Mouse (Mus musculus): Measurements from ENCODE around the gene Taf6l. TPM values are rescaled to one million over a fixed set of nuclear protein-coding genes. Genes with fewer than 3 reads are reported as not detected.

The Taf6l gene
- total RNA-seq (2021): 15.2 and 18.2 TPM in 2 replicates
- long read RNA-seq, experiment 1, transcript Taf6l-205 (12 exons, 2,065 nt): major isoform, 30 of 49 reads
- long read RNA-seq, experiment 1, partial matches to known transcripts: 13 of 49 reads
- long read RNA-seq, experiment 1, other reads (novel, unspliced or antisense): 4 of 49 reads
- long read RNA-seq, experiment 2, transcript Taf6l-205 (12 exons, 2,065 nt): major isoform, 15 of 20 reads
- long read RNA-seq, experiment 2, partial matches to known transcripts: 0 of 20 reads
- long read RNA-seq, experiment 2, other reads (novel, unspliced or antisense): 4 of 20 reads

DNA sequence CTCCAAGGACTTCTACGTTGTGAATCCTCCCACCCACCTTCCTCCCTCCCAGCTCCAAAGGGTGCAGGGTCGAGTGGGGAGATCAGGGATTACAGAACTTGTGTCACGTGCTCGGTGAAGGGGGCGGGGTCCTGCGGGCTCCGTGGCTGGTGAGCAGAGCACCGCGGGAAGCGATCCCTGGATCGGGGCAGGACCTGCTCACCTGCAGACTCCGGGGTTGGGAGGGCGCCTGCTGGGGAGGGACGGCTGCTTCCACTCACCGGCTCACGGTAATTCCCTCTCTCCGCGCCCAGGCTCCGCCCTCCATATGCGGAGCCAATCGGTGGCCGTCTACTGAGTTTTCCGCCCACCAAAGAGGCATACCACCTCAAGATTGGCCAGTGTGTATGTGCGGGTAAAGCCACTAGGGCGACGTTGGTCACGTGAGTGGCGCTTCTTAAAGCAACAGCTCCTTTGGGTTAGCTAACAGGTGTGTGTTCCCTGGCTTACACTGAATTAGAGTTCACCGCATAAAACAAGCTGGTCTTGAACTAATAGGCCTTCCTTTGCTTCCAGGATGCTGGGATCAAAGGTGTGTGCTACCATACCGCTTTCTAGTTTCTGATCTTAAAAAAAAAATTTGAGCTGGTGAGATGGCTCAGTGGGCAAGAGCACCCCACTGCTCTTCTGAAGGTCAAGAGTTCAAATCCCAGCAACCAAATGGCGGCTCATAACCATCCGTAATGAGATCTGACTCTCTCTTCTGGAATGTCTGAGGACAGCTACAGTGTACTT is at the start of gene Taf6l:
Taf6l (minus strand) TSS at position 410 of the 774 bp plus-strand sequence.
- DNase-seq: peak; percentile 94

DNA sequence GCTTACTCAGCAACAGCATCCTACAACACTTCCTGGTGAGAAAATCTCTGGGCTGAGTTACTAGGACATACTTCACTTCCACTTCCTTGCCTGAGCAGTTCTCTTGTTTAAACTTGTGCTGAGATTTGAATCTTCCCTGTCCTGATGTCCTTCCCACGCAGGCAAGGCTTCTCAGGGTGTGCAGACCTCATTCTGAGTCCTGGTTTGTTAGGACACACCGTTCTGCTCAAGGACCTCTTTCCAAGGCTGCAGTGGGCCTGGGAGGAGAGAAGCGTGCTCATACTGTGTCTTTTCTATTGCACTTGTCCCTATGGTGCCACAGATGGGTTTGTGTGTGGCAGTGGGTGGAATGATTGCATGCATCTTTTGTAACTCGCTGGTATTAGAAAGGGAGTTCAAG is 46.8 kb upstream of the Taf6l start:
- no peak for DNase-seq

DNA sequence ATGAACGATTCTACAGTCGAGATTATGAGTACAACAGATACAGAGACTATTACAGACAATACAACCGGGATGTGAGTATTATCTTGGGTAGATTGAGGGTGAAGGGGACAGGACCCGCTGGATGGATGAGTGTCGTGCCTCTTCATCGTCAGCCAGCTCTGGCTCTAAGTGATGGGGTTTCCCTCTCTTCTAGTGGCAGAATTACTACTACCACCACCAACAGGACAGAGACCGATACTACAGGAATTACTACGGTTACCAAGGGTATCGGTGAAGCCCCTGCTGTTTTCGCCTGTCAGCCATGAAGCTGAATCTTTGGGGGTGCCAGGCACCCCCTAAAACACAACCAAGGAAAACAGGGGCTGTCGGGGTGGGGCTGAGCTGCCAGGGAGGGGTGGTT is 45.0 kb upstream of the Taf6l start:
- DNase-seq: no peak

DNA sequence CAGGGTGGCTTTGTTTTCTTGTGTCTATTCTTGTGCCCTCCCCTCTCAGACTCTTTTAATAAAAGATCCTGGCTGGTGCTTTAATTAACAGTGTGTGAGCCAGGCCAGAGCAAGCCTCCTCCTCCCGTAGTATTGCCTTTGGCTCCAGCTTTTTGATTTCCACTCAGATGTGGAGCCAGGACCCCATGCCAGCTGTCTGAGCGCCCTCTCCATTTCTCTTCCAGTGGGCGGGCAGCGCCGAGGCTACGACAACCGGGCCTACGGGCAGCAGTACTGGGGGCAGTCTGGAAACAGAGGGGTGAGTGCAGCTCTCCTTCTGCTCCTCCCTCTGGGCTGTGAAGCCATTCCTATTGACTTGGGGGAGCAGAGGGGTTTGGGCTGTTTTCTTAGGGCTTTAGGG is 44.4 kb upstream of the Taf6l start:
- no peak for DNase-seq

DNA sequence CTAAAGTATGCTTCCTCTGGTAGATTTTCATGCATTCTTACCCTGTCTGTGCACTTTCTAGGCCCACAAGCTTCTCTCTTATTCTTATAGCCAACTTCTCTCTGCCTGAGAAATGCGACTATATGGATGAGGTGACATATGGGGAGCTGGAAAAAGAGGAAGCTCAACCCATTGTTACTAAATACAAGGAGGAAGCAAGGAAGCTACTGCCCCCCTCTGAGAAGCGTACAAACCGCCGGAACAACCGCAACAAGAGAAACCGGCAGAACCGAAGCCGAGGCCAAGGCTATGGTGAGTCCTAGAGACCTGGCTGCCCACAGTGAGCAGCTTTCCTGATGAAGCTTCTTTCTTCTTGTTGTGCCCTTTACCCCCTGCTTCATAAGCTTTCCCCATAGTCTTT is 43.4 kb upstream of the Taf6l start, which contains the start of gene AC129217.1:
AC129217.1 (plus strand) TSS at position 114 of the 400 bp plus-strand sequence.
- no peak for DNase-seq

DNA sequence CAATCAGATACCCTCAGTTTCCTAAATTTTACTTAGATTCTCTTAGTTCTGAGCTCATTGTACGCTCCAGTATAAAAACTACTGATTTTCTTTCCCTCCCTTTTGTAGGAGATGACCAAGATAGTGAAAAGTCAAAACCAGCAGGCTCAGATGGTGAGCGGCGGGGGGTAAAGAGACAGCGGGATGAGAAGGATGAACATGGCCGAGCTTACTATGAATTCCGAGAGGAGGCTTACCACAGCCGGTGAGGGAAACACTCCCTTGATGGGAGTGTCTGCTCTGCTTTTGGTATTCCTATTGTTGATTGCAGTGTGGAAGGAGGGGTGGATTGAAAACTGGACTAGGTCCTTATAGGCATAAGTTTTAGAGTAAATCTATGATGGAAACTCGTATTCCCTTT is 36.5 kb upstream of the Taf6l start:
- DNase-seq: no peak

DNA sequence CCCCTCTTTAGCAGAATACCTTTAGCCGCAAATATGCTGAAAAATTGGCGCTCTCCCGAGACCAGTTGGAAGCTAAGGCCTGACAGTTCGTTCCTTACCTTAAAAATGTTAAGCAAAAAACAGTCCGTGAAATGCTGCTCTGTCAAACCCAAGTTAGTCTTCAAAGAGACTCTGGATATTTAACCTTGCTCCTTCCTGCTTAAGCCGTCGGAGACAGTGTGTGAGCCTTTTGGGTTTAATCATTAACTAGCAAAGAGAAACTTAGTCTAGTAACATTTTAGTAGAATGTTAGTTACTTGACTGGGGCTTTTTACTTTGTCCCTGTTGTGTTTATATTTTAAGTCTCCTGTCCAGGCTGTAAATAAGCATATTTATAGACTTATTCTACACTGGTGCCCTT is 34.9 kb upstream of the Taf6l start:
- no peak for DNase-seq

DNA sequence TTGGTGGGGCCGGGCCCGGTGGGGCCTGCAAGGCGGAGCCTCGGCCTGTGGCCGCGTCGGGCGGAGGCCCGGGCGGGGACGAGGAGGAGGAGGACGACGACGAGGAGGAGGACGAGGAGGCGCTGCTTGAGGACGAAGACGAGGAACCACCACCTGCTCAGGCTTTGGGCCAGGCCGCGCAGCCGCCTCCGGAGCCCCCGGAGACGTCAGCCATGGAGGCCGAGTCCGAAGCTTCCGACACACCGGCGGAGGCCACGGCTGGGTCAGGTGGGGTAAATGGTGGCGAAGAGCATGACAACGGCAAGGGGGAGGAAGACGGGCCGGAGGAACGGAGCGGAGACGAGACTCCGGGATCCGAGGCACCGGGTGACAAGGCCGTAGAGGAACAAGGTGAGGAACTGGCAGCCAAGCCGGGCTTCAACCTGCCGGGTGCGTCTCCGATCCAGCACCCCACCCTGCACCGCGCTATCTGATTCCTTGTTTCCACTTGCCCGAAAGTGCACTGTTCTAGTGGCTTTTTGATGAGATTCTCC is 34.3 kb upstream of the Taf6l start:
- DNase-seq: no peak

DNA sequence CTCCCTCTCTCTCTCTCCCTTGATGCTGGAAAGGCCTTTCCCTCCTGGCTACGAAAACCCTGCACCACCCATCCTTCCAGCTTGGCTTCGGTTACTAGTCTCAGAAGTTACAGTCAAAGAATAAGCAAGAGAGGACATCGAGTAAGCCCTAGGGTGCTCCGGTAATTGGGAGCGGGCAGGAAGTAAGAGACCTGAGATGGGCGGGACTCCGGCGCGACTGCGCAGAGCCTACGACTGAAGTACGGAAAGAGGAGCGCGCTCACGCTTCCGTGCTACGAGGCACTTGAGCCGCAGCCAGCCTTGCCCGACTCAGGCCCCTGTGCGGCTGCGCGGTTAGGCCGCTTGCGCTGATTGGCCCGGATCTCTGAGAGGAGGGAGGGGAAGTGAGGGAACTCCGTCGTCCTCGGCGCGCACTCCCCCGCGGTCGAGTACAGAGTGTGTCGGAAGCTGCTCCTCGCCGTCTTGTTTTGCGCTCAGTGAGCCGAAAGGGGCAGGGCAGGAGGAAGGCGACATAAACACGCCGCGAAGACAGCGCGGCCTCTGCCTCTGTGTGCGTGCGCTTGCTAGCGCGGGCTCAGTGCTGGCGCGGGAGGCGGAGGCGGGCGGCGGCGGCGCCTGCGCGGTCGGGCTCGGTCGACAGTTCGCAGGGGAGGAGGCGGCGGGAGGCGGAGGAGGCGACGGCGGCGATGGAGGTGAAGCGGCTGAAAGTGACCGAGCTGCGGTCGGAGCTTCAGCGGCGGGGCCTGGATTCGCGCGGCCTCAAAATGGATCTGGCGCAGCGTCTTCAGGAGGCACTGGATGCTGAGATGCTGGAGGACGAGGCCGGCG is 33.6 kb upstream of the Taf6l start, which contains the start of gene Hnrnpul2:
Hnrnpul2 (plus strand) TSS at position 415 of the 828 bp plus-strand sequence.
- DNase-seq: peak; percentile 99

DNA sequence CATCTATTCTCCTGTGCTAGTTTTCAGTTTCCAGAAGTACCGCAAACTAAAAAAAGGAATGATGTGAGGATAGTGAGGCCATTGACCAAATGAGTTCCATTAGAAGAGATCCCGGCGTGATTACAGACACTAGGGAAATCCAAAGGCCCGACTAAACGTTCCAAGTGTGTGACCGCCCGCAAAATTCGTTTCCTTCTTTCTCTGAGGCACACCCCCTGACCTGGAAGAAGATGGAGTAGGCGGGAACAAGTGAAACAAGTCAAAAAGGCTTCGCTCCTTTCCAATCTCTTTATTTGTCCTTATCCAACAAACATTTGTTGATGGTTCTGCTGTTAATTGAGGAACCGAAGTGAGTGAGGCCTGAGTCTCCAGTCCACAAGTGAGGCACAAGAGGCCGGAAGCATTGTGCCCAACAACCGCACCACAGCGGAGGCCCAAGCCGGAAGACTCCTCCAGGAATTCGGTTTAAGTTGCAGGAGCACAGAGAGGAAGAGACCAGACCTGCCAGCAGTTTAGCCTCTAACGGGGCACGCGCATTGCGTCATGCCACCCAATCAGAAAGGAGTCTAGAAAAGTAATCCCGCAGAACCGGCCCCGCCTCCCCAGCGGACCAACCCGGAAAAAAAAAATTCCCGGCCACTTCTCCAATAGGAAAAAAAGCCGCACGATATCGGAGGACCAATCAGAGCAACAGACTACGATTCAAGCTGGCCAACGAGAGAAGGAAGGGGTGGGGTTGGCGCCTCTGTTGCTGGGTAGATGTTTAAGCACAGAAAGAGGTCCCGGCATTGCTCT is 32.8 kb upstream of the Taf6l start, which contains the start of gene Ttc9c:
Ttc9c (minus strand) TSS at position 533 of the 795 bp plus-strand sequence.
- DNase-seq: peak; percentile 98

DNA sequence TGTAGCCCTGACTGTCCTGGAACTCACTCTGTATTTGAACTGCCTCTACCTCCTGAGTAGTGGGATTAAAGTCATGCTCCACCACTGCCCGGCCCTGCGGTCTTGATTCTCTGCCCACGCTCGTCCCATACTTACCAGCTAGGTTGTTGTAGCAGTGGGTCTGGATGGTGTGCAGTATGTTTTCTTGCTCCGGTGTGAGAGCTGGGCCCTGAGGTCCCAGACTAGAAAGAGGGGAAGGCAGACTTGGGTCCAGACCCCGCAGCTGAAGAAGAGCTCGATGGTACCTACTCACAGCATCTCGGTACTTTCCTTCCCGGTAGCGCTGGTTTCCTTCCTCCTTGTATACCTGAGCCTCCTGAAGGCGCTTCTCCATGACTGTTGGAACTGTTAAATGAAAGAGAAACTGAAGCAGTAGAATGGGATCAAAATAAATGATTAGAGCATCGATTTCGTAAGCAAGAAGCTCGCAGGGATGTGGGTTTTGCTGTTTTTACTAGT is 32.1 kb upstream of the Taf6l start:
- DNase-seq: no peak

DNA sequence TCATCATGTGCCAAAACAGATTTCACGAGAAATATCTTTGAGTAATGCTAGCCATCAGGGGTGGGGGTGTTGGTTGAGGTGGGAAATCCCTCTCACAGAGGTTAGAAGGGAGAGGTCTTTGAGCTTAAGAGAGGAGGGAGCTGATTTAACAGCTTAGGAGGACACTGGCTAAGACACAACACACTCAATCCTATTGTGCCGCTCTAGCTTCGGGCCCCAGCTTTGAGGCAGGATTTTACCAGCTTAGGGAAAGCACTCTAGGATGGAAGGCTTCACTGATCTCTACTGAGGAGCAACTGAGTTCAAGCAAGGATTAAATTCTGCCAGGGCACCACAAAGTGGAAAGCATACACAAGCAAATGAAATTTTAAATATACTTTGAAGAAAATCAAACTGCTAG is 30.8 kb upstream of the Taf6l start:
- DNase-seq: no peak

DNA sequence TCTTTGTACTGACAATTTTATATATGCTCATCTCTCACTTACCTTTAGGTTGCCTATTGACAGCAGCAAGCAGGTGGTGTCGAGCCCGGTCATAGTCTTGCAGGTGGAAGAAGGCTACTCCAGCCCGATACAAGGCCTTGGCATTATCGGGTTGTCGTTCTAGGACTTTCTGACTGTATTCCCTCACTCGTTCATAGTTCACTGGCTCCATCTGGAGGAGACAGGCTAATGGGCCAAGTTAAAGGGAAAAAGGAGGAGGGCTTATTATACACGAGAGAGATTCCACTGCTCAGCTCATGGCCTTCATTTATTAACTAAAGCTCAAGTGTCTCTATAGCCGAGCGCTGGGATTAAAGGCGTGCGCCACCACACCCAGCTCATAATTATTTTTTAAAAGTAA is 29.6 kb upstream of the Taf6l start:
- peak; percentile 44 for DNase-seq

DNA sequence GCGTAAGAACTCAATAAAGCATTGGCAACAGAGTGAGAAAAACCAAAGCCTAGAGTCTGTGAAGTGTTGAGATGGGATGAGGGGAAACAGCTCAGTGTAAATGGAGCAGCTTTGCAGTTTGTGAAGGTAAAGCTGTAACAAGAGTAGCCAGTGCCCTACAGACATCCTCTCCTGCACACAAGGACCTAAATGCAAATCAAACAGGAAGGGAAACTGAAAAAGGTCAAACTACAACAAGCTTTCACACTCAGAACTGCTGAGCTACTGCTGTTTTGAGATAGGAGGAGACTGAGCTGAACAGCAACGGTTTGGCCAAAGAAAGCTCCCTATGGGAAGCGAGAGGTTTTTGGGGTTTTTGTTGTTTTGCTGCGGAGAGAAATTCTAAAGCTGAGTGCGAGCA is 20.6 kb upstream of the Taf6l start:
- no peak for DNase-seq

DNA sequence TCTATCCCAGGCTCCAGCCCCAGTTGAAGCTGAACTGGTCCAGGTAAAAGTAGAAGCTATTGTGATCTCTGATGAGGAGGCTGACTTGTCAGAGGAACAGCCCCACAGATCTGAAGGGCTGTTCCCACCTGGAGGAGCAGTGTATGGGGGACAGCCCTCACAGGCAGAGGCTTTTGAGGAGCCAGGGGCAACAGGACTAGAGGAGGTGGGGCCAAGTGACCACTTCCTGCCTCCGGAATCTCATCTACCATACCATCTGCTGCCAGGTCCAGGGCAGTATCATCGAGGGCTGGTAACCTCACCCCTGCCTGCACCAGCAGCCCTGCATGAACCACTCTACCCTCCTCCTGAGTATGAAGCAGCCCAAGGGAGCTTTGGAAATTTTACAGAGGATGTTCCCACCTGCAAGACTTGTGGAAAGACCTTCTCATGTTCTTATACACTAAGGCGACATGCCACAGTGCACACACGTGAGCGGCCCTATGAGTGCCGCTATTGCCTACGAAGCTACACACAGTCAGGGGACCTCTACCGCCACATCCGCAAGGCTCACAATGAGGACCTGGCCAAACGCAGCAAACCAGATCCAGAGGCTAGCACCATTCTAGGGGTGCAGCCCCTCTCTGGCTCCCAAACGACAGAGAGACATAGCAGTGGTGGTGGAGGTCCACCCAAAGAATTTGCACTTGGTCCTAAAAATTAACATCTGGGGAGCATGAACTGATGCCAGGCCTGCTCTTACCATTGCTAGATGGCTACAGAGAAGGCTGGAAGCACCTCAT is 17.9 kb upstream of the Taf6l start:
- DNase-seq: no peak

DNA sequence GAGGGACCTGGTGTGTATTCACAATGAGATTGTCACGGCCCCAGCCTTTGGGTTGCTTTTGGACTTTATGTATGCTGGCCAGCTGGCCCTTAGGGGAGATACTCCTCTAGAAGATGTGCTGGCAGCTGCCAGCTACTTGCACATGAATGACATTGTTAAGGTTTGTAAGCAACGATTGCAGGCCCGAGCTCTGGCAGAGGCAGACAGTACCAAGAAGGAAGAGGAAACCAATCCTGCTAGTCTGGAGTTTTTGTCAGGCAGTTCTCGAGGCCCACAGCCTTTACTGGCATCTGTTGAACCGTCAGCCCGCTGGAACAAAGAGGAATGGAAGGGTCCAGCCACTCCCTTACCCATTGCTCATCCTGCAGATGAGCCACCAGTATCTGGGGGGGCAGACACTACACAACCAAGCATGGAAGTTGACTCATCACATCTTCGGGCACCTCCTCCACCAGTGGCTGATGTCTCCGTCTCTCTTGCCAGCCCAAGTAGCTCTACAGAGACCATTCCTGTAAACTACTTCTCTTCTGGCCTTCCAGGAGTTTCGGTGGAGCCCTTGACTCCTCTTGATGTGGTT is 17.1 kb upstream of the Taf6l start:
- no peak for DNase-seq

DNA sequence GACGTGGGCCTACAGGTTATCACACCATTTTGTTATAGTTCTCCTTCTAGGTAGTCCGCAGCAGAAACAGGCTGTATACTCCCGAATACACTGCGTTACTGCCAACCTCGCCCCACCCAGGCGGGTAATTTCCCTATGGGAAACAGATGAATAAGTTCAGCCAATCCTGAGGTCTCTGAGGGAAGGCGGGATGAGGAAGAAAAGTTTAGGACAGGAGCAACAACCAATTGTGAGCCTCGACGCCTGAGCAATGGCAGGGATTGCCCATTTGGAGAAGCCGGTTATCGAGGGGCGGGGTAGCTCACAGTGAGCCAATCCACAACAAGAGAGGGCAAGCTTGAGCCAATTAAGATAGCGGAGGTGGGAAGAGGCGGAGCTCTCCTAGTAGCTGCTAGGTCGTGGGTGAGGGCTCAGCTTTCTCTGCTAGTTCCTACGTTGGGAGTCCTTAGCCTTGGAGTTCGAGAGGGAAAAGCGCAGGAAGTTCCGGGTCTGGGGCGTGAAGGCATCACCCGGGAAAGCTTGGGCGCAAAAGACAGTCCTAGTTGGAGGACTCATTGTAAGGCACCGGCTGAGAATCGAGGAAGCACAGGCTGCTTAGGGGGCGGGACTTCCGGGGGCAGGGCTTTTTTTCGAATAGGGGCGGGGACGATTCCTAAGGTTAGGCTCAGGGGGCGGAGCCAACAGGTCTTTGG is 16.1 kb upstream of the Taf6l start, which contains the start of gene Zbtb3:
Zbtb3 (plus strand) TSS at position 426 of the 692 bp plus-strand sequence.
- DNase-seq: peak; percentile 96

DNA sequence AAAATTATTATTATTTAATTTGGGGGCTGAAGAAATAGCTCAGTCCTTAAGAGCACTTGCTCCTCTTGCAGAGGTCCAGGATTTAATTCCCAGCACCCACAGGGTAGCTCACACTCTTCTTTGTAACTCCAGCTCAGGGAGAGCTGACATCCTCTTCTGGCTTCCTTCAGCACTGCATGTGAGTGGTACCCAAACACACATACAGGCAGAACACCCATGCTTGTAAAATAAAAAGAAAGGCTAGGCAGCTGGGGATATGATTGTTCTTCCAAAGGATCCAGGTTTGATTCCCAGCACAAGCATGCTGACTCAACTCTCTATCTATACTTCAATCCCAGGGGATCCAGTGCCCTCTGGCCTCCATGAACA is 12.7 kb upstream of the Taf6l start:
- DNase-seq: no peak

DNA sequence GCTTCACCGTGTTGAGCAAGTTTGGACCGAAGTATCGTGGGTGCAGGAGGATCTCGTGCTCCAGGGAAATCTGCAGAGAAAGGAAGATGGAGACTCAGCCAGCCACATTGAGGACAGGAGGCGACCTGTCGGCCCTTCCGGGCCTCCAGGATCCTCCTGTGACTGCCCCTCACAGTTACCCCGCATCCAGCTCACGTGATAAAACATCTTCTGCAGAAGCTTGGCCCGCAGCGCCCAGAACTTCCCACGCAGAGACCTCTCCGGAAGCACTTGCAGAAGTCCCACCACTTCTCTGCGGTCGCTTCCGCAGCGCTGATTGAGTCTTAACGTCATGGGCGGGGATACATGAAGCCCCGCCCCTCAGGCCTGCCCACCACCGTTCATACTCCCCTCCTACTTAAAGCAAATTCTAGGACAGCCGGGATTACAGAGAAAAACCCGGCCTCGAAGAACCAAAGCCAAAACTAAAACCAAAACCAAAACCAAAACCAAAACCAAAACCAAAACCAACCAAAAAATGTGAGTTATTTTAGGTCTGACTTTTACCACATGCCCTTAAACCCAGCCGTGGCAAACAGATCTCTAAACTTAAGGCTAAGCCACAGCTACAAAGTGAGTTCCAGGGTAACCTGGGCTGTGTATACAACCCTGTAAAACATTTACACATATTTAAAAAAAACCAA is 12.2 kb upstream of the Taf6l start, which contains the start of gene Polr2g:
Polr2g (minus strand) TSS at position 314 of the 683 bp plus-strand sequence.
- DNase-seq: peak; percentile 94

Data from adrenal gland, postnatal 14 days (tissue).